Mouse (Mus musculus): ENCODE results near the gene Tnfrsf19. TPM values are rescaled to one million over a fixed set of nuclear protein-coding genes. Genes with fewer than 3 reads are reported as not detected.

The Tnfrsf19 gene
- polyA plus RNA-seq (2015; fragmentation: Nextera tagmentation; extraction: Ambion mirVana): 36.5 and 41.7 TPM in 2 replicates

DNA sequence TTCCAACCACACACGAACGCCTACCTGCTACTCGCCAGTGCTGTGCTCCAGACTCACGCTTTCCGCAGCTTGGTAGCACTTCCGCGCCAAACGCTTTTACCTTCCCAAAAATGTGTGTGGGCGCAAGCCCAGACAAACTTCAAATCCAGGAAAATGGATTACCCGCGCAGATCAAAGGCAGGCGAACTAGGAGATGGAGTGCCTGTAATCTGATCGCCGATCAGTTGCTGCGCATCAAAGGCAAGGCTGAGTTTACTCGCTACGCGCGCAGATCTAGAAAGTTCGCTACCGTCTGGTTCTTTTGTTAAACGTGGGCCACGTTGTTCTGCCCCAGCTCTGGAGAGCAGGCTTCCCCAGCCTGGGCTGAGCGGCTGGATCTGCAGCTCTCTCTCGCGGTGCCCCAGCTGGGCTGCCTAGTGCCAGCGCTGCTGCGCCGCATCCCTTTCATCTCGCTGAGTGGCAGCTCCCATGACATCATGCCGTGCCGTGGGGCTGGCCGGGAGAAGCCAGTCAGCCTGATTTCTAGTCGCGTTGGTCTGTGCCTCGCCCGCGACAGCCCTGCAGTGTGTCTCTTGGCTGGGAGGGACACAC lies at the start of gene Tnfrsf19:
Gene Tnfrsf19, minus strand, starts transcription at position 400 of the 591 bp plus-strand sequence.
- Histone ChIP-seq H3K36me3 (ENCODE audit: control insufficient read depth, insufficient read depth, low read length) (no peaks in the 10 kb centered on the region), H3K27me3 (ENCODE audit: control insufficient read depth, insufficient read depth, low read depth, low read length) (no peaks in the 10 kb centered on the region), H3K4me3 (ENCODE audit: low read depth, low read length) (peak within 1 kb of the TSS; percentile 49), H3K4me1 (ENCODE audit: control insufficient read depth, insufficient read depth, low read length) (peaks cover 22% of the 10 kb centered on the region), H3K27ac (ENCODE audit: low read length) (peak within 1 kb of the TSS; percentile 68), H3K4me2 (ENCODE audit: low read length) (peak within 1 kb of the TSS; percentile 82), H3K9me3 (replicated peaks; ENCODE audit: control insufficient read depth, low read length, poor library complexity, severe bottlenecking) (no peaks in the 10 kb centered on the region), H3K9ac (ENCODE audit: low read depth, low read length) (peak within 1 kb of the TSS; percentile 64)
- WGBS: under 1% methylated on average over 38 of the region's 38 CpGs
- peak; percentile 96 for ATAC-seq

DNA sequence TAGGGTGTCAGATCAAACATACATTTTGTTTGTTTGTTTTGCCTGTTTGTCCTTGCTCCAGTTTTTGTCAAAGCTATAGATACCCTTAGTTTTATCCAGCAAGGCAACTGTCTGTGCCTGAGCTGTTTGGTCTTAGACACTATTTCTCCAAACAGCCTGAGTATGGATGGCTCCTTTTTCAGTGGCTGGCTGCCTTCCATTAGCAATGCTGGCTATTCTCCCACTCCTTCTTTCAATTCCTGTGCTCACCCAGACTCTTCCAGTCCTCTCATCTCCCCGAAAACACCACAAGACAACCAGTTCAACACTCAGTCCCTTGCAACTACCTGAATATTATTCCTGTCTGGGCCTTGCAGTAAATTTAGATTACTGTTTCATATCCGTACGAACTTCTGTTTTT lies 45.8 kb upstream of the Tnfrsf19 start:
- no peak for ATAC-seq
- H3K27me3 ChIP-seq (ENCODE audit: control insufficient read depth, insufficient read depth, low read depth, low read length): no peaks in the 10 kb centered on the region
- 92% methylated on average over 3 of the region's 3 CpGs for WGBS
- H3K4me3 ChIP-seq (ENCODE audit: low read depth, low read length): no peak overlapping the region
- H3K36me3 ChIP-seq (ENCODE audit: control insufficient read depth, insufficient read depth, low read length): no peaks in the 10 kb centered on the region
- no peak overlapping the region for H3K9ac ChIP-seq (ENCODE audit: low read depth, low read length)
- H3K9me3 ChIP-seq (replicated peaks; ENCODE audit: control insufficient read depth, low read length, poor library complexity, severe bottlenecking): no peaks in the 10 kb centered on the region
- H3K4me1 ChIP-seq (ENCODE audit: control insufficient read depth, insufficient read depth, low read length): no peaks in the 10 kb centered on the region
- no peak overlapping the region for H3K4me2 ChIP-seq (ENCODE audit: low read length)
- no peak overlapping the region for H3K27ac ChIP-seq (ENCODE audit: low read length)

DNA sequence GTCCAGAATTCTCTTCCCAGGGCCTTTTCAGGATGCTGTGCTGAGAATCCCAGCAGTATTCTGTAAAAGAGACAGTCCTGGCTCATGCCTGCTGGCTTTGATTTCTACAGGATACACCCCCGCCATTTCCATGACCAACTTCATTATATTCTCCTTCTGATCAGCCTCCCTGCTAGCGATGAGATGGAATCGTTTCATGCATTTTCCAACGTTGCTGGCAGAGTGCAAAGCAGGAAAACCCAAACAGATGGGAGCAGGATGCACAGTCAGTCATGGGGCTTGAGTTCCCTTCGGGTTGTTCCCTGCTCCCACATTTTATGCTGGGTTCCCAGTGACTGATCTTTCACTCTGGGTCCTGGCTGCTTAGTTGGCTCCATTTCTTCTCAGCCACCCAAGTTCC lies 44.7 kb upstream of the Tnfrsf19 start:
- no peaks in the 10 kb centered on the region for H3K4me1 ChIP-seq (ENCODE audit: control insufficient read depth, insufficient read depth, low read length)
- ATAC-seq: no peak

DNA sequence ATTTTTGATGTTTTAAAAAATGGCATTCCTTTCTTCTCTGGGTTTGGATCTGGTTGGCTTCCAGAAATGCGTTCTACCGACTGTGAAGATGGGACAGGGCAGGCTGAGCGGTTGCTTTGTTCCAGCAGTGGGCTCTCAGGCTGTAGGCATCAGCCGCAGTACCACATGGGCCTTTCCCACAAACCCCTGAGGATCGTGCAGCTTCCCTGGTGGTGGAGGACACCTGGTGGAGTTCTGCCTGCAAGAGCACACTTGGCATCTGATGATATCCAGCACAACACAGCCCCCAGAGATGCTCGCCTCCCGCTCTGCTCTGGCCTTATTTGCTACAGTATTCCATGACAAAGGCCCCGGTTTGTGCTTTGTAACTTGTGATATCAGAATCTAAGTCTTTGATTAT lies 41.9 kb upstream of the Tnfrsf19 start:
- no peak overlapping the region for H3K4me3 ChIP-seq (ENCODE audit: low read depth, low read length)
- WGBS: 79% methylated on average over 8 of the region's 8 CpGs
- no peaks in the 10 kb centered on the region for H3K4me1 ChIP-seq (ENCODE audit: control insufficient read depth, insufficient read depth, low read length)
- no peaks in the 10 kb centered on the region for H3K27me3 ChIP-seq (ENCODE audit: control insufficient read depth, insufficient read depth, low read depth, low read length)
- no peak for ATAC-seq
- H3K9ac ChIP-seq (ENCODE audit: low read depth, low read length): no peak overlapping the region
- no peaks in the 10 kb centered on the region for H3K9me3 ChIP-seq (replicated peaks; ENCODE audit: control insufficient read depth, low read length, poor library complexity, severe bottlenecking)
- no peaks in the 10 kb centered on the region for H3K36me3 ChIP-seq (ENCODE audit: control insufficient read depth, insufficient read depth, low read length)
- H3K4me2 ChIP-seq (ENCODE audit: low read length): no peak overlapping the region
- no peak overlapping the region for H3K27ac ChIP-seq (ENCODE audit: low read length)

More for the DNA sequence above, 44.7 kb upstream of the Tnfrsf19 start:
- Histone ChIP-seq H3K27ac (ENCODE audit: low read length) (no peak overlapping the region), H3K4me3 (ENCODE audit: low read depth, low read length) (no peak overlapping the region), H3K36me3 (ENCODE audit: control insufficient read depth, insufficient read depth, low read length) (no peaks in the 10 kb centered on the region), H3K27me3 (ENCODE audit: control insufficient read depth, insufficient read depth, low read depth, low read length) (no peaks in the 10 kb centered on the region), H3K4me2 (ENCODE audit: low read length) (no peak overlapping the region), H3K9me3 (replicated peaks; ENCODE audit: control insufficient read depth, low read length, poor library complexity, severe bottlenecking) (no peaks in the 10 kb centered on the region), H3K9ac (ENCODE audit: low read depth, low read length) (no peak overlapping the region)
- WGBS: 86% methylated on average over 5 of the region's 5 CpGs

DNA sequence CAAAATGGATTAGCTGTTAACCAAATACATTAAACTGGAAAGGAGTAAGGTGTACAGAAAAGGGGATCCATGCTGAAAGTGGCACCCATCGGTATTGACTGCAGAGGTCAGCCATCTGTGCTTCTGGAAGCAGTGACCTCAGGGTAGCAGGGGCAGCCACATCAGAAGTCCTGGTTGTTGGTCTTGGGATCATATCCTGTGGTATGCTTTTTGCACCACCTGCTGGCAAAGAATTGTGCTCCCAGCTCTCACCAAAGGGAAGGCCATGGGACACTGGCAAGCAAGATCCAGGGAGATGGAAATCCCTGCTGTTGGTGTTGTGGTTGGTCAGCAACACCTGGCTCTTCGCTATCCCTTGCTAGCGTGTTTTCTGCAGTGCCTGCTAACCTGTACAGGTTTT lies 39.0 kb upstream of the Tnfrsf19 start:
- Histone ChIP-seq H3K4me1 (ENCODE audit: control insufficient read depth, insufficient read depth, low read length) (no peaks in the 10 kb centered on the region), H3K27me3 (ENCODE audit: control insufficient read depth, insufficient read depth, low read depth, low read length) (no peaks in the 10 kb centered on the region), H3K36me3 (ENCODE audit: control insufficient read depth, insufficient read depth, low read length) (no peaks in the 10 kb centered on the region), H3K4me2 (ENCODE audit: low read length) (no peak overlapping the region), H3K9ac (ENCODE audit: low read depth, low read length) (no peak overlapping the region), H3K27ac (ENCODE audit: low read length) (no peak overlapping the region), H3K9me3 (replicated peaks; ENCODE audit: control insufficient read depth, low read length, poor library complexity, severe bottlenecking) (no peaks in the 10 kb centered on the region), H3K4me3 (ENCODE audit: low read depth, low read length) (no peak overlapping the region)
- ATAC-seq: no peak
- WGBS: 63% methylated on average over 3 of the region's 3 CpGs

DNA sequence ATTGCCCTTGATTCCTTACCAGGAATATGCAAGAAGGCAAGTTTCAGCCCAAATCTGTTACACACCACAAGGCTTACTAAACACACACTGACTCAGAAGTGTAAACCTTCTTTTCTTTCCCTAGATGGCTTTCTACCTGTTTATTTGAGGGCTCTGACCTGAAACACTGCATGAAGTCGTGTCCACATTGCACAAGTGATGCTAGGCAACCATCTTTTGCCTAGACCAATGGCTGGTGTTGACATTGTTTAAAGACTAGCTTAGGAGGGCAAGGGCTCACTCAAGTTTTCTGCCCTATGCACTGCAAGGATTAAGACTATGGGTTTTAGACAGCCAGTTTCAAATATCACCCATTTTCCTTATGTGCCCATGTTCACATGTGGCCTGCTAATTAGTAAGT lies 23.3 kb upstream of the Tnfrsf19 start:
- Histone ChIP-seq H3K36me3 (ENCODE audit: control insufficient read depth, insufficient read depth, low read length) (no peaks in the 10 kb centered on the region), H3K9ac (ENCODE audit: low read depth, low read length) (no peak overlapping the region), H3K27me3 (ENCODE audit: control insufficient read depth, insufficient read depth, low read depth, low read length) (no peaks in the 10 kb centered on the region), H3K27ac (ENCODE audit: low read length) (no peak overlapping the region), H3K4me3 (ENCODE audit: low read depth, low read length) (no peak overlapping the region), H3K4me2 (ENCODE audit: low read length) (no peak overlapping the region), H3K9me3 (replicated peaks; ENCODE audit: control insufficient read depth, low read length, poor library complexity, severe bottlenecking) (no peaks in the 10 kb centered on the region), H3K4me1 (ENCODE audit: control insufficient read depth, insufficient read depth, low read length) (no peaks in the 10 kb centered on the region)
- no peak for ATAC-seq
- 60% methylated on average over 1 of the region's 1 CpGs for WGBS

- no peak overlapping the region for H3K4me3 ChIP-seq (ENCODE audit: low read depth, low read length)
- no peak overlapping the region for H3K4me2 ChIP-seq (ENCODE audit: low read length)
- no peaks in the 10 kb centered on the region for H3K9me3 ChIP-seq (replicated peaks; ENCODE audit: control insufficient read depth, low read length, poor library complexity, severe bottlenecking)
- no peak overlapping the region for H3K9ac ChIP-seq (ENCODE audit: low read depth, low read length)
- no peaks in the 10 kb centered on the region for H3K36me3 ChIP-seq (ENCODE audit: control insufficient read depth, insufficient read depth, low read length)
- 12% methylated on average over 3 of the region's 3 CpGs for WGBS
- no peaks in the 10 kb centered on the region for H3K27me3 ChIP-seq (ENCODE audit: control insufficient read depth, insufficient read depth, low read depth, low read length)
- H3K27ac ChIP-seq (ENCODE audit: low read length): no peak overlapping the region
- peaks cover 4% of the 10 kb centered on the region for H3K4me1 ChIP-seq (ENCODE audit: control insufficient read depth, insufficient read depth, low read length)
- ATAC-seq: 0 out of 2 replicates have a peak, but pooled peaks have one; percentile 39
Measured at GRCm38 (mm10) chr14:61061729-61062128, 15.4 kb upstream of the Tnfrsf19 start.

- 94% methylated on average over 9 of the region's 9 CpGs for WGBS
- ATAC-seq: no peak
- H3K27ac ChIP-seq (ENCODE audit: low read length): no peak overlapping the region
Measured at GRCm38 (mm10) chr14:61059316-61059945, 13.1 kb upstream of the Tnfrsf19 start.

GRCm38 (mm10) chr14:61056962-61057361 lies 10.7 kb upstream of the Tnfrsf19 start:
- Histone ChIP-seq H3K27ac (ENCODE audit: low read length) (no peak overlapping the region), H3K9ac (ENCODE audit: low read depth, low read length) (peak overlapping the region; percentile 54; the same call in 1 of the 2 replicates), H3K4me3 (ENCODE audit: low read depth, low read length) (peak overlapping the region; percentile 38), H3K4me1 (ENCODE audit: control insufficient read depth, insufficient read depth, low read length) (peaks cover 18% of the 10 kb centered on the region), H3K27me3 (ENCODE audit: control insufficient read depth, insufficient read depth, low read depth, low read length) (no peaks in the 10 kb centered on the region), H3K36me3 (ENCODE audit: control insufficient read depth, insufficient read depth, low read length) (no peaks in the 10 kb centered on the region), H3K9me3 (replicated peaks; ENCODE audit: control insufficient read depth, low read length, poor library complexity, severe bottlenecking) (no peaks in the 10 kb centered on the region; the same call in 1 of the 2 replicates), H3K4me2 (ENCODE audit: low read length) (peak overlapping the region; percentile 77)
- WGBS: 7% methylated on average over 11 of the region's 11 CpGs
- ATAC-seq: no peak

More at GRCm38 (mm10) chr14:61059316-61059945, 13.1 kb upstream of the Tnfrsf19 start:
- no peaks in the 10 kb centered on the region for H3K27me3 ChIP-seq (ENCODE audit: control insufficient read depth, insufficient read depth, low read depth, low read length)
- H3K9ac ChIP-seq (ENCODE audit: low read depth, low read length): no peak overlapping the region
- no peak overlapping the region for H3K4me3 ChIP-seq (ENCODE audit: low read depth, low read length)
- H3K4me2 ChIP-seq (ENCODE audit: low read length): no peak overlapping the region
- H3K9me3 ChIP-seq (replicated peaks; ENCODE audit: control insufficient read depth, low read length, poor library complexity, severe bottlenecking): no peaks in the 10 kb centered on the region
- H3K36me3 ChIP-seq (ENCODE audit: control insufficient read depth, insufficient read depth, low read length): no peaks in the 10 kb centered on the region
- H3K4me1 ChIP-seq (ENCODE audit: control insufficient read depth, insufficient read depth, low read length): peaks cover 19% of the 10 kb centered on the region

Data from midbrain, embryonic 16.5 days (tissue).